Mouse (Mus musculus): ENCODE measurements around the gene Slc1a4.

Gene Slc1a4

GRCm38 (mm10) chr11:20325073-20325694 lies 7.3 kb downstream of the Slc1a4 start:
- DNase-seq (ENCODE audit: low spot score), result no peak

GRCm38 (mm10) chr11:20324006-20324405 lies 8.5 kb downstream of the Slc1a4 start:
- DNase-seq (ENCODE audit: low spot score), result no peak

- no peak for DNase-seq (ENCODE audit: low spot score)
These were observed 10.1 kb downstream of the Slc1a4 start for GRCm38 (mm10) chr11:20322366-20322765.

- DNase-seq (ENCODE audit: low spot score), result no peak
These were observed 11.9 kb downstream of the Slc1a4 start for GRCm38 (mm10) chr11:20320661-20321060.

GRCm38 (mm10) chr11:20318659-20319454 lies 13.7 kb downstream of the Slc1a4 start:
- DNase-seq (ENCODE audit: low spot score), result no peak

- no peak for DNase-seq (ENCODE audit: low spot score)
These were observed 18.9 kb downstream of the Slc1a4 start for GRCm38 (mm10) chr11:20313576-20313975.

- DNase-seq (ENCODE audit: low spot score), result no peak
These were observed 23.5 kb downstream of the Slc1a4 start for GRCm38 (mm10) chr11:20309044-20309443.

GRCm38 (mm10) chr11:20307409-20307808 lies 25.1 kb downstream of the Slc1a4 start:
- no peak for DNase-seq (ENCODE audit: low spot score)

GRCm38 (mm10) chr11:20305641-20306040 lies 26.9 kb downstream of the Slc1a4 start:
- DNase-seq (ENCODE audit: low spot score), result no peak

- DNase-seq (ENCODE audit: low spot score), result peak; percentile 38
These were observed 28.2 kb downstream of the Slc1a4 start for GRCm38 (mm10) chr11:20304341-20304740.

GRCm38 (mm10) chr11:20301332-20301731 lies 31.2 kb downstream of the Slc1a4 start:
- no peak for DNase-seq (ENCODE audit: low spot score)

- no peak for DNase-seq (ENCODE audit: low spot score)
These were observed 31.7 kb downstream of the Slc1a4 start for GRCm38 (mm10) chr11:20300850-20301249.

- DNase-seq (ENCODE audit: low spot score), result no peak
These were observed 32.6 kb downstream of the Slc1a4 start for GRCm38 (mm10) chr11:20299900-20300299.

- DNase-seq (ENCODE audit: low spot score), result no peak
These were observed 48.0 kb downstream of the Slc1a4 start for GRCm38 (mm10) chr11:20284463-20284862.

GRCm38 (mm10) chr11:20282601-20283219 lies 49.8 kb downstream of the Slc1a4 start:
- no peak for DNase-seq (ENCODE audit: low spot score)

GRCm38 (mm10) chr11:20280982-20281381 lies 51.5 kb downstream of the Slc1a4 start:
- DNase-seq (ENCODE audit: low spot score), result no peak

- no peak for DNase-seq (ENCODE audit: low spot score)
These were observed 53.8 kb downstream of the Slc1a4 start for GRCm38 (mm10) chr11:20278702-20279101.

GRCm38 (mm10) chr11:20277106-20277505 lies 55.4 kb downstream of the Slc1a4 start:
- no peak for DNase-seq (ENCODE audit: low spot score)

GRCm38 (mm10) chr11:20275974-20276373 lies 56.5 kb downstream of the Slc1a4 start:
- DNase-seq (ENCODE audit: low spot score), result no peak

GRCm38 (mm10) chr11:20269885-20270284 lies 62.6 kb downstream of the Slc1a4 start:
- DNase-seq (ENCODE audit: low spot score), result no peak

GRCm38 (mm10) chr11:20262628-20263380 lies 69.7 kb downstream of the Slc1a4 start:
- no peak for DNase-seq (ENCODE audit: low spot score)

GRCm38 (mm10) chr11:20254791-20255190 lies 77.7 kb downstream of the Slc1a4 start:
- DNase-seq (ENCODE audit: low spot score), result no peak
